Mouse (Mus musculus) adrenal gland, postnatal 4 days (tissue): ENCODE data around the gene Vcp. TPM values are rescaled to one million over a fixed set of nuclear protein-coding genes. Genes with fewer than 3 reads are reported as not detected.

Experiments
- DNase-seq, 2 experiments: peaks; one replicate each; pipeline ENCODE4 v3.0.0; 2021 to 2022; ENCODE audit warnings: low spot score in 2 of 2, mixed read lengths in 2 of 2
- long read RNA-seq, 2 experiments: library from polyadenylated mRNA; stranded (forward); transcript quantifications; one replicate each; pipeline ENCODE4 v2.0.0; 2021
- total RNA-seq, 2 experiments: library from RNA; stranded (reverse); gene quantifications; 2 replicates each; pipeline ENCODE4 v1.2.3; 2021

Vcp gene
- total RNA-seq = 100 to 1,000 TPM; 283 to 294 TPM
- long read RNA-seq, experiment 1, transcript Vcp-201 (17 exons, 3,316 nt) = major isoform, 257 of 301 reads
- long read RNA-seq, experiment 1, partial matches to known transcripts = 26 of 301 reads
- long read RNA-seq, experiment 1, other reads (novel, unspliced or antisense) = 18 of 301 reads
- long read RNA-seq, experiment 2, transcript Vcp-201 (17 exons, 3,316 nt) = major isoform, 971 of 1,061 reads
- long read RNA-seq, experiment 2, partial matches to known transcripts = 43 of 1,061 reads
- long read RNA-seq, experiment 2, other reads (novel, unspliced or antisense) = 47 of 1,061 reads

DNA sequence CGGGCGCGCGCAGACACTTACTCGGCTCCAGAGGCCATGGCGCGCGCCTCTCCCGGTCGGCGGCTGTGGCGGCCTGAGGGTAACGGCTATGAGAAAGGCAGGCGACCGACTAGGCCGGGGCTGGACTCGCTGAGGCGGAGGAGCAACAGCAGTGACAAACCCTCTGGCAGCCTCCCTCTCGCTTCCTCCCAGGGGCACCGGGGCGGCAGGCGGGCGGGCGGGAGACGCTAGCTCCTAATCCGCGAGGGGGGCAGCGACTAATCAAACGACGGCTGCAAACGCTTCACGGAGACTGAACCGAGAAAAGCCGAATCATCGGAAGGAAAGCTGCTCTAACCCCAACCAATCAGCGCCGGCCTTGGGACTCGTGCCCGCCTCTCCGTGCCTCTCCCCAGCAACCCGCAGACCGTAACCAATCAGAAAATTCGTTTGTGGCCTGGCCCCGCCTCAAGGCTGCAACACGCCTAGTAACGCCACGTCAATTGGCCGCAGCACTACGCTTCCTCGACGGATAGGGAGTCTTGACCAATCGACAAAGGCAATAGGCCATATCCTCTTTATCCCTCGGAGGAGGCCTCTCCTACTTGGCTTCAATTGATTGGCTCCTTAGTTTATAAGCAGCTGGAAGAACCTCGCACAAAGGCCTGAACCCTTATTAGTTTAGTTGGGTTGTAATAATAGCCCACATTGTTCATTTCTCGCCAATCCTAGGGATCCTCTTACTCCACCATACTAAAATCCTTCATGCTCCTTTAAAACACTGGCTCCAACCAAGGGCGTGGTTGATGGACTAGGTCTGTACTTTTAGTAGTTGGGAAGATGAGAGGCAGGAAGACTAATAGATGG lies at the start of gene Vcp:
TSS of gene Vcp (minus strand) at position 367 of the 846 bp plus-strand sequence.
- peak; percentile 94 to 99 for DNase-seq

DNA sequence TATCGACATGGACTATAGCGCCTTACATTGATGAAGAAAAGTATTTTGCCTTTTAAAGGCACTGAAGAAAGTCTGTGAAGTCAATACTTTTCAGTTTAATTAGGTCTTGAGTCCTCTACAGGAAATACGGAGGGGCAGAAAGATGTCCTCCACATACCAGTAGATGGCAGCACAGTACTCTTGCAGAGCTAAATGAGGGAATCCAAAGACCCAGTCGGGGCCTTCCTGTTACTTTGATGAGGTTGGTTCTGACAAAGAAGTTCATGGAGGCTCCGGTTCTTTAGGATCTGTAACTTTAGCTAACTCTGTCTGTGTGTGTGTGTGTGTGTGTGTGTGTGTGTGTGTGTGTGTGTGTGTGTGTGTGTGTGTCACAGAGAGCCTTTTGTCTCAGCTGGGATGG lies 46.9 kb upstream of the Vcp start:
- DNase-seq = peak in 1 of 2 experiments; percentile 41

DNA sequence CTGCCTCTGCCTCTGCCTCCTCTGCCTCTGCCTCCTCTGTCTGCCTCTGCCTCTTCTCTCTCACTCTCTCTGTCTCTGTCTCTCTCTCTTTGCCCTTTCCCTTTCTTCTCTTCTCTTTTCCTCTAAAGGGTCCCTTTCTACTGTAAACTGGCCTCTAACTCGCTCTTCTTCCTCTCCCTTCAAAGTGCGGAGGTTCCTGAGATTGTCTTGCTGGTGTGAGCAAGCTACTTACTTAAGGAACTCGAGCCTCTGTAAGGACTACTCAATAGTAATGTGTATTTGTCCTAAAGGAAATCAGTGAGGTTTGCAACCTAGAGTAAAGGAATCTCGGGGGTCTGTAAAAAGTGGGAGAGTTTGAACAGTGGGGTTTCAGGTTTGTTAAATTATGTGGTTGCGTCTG lies 46.3 kb upstream of the Vcp start:
- no peak for DNase-seq

DNA sequence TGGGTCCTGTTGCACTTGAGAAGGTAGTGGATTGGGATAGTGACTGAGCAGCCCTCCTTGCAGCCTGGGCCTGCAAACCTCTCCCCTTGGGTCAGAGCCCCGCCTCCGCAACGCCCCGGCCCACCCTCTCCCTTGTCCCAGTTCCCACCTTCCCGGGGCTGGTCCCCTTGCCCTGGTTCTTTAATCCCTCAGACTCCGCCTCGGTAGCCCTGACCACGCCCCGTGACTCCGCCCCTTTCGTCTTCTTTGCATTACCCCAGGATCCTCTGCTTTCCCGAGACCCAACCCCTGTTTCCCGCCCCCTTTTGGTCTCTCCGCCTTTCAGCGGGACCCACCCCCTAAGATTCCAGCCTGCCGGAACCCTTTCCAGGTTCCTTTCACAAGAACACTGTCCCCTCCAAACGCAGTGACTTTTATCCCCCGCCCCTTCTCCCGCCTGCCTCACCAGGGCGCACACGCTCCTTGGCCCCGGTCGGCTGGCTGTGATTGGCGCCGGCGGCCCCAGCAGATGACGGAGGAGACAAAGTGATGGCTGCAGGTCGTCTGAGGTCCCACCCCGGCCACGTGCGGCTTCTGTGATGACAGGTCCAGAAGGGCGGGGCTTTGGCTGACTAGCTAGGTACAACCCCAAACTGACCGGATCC lies 45.5 kb upstream of the Vcp start, which contains the start of gene Fam214b:
TSS of gene Fam214b (minus strand) at position 562 of the 644 bp plus-strand sequence.
- peak; percentile 91 to 97 for DNase-seq

DNA sequence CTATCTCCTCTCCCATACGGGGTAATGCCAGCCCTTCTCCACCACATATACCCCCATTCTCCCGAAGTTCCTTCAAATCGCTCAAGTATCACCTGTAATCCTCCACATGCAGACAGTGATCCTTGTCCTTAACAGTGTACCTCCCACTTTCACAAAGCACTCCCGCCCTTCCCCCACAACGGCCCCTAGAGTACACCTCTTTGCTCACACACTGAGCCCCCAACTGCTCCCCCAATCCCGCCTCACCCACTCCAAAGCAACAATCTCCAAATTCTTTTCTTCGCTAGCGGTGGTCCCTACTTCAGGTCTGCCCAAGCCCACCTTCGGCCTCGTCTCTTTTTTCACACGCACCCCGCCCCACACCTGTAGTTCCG lies 45.0 kb upstream of the Vcp start:
- DNase-seq = no peak

DNA sequence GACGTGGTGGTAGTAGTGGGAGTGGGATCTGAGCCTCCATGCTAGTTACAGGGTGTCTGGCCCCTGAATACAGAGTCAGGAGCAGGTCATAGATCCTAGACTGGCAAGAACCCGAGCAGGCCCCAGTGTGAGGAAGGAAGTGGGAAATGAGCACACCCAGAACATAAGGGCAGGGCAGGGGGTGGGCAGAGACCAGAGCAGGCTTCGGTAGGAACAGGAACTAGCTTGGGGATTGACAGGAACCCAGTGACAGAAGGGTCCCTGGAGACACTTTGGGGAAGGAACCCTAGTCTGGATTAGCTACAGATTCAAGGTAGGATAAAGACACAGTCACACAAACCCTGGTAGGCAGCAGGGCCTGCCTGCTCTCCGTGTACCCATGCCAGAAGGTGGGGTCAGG lies 44.4 kb upstream of the Vcp start:
- no peak for DNase-seq

DNA sequence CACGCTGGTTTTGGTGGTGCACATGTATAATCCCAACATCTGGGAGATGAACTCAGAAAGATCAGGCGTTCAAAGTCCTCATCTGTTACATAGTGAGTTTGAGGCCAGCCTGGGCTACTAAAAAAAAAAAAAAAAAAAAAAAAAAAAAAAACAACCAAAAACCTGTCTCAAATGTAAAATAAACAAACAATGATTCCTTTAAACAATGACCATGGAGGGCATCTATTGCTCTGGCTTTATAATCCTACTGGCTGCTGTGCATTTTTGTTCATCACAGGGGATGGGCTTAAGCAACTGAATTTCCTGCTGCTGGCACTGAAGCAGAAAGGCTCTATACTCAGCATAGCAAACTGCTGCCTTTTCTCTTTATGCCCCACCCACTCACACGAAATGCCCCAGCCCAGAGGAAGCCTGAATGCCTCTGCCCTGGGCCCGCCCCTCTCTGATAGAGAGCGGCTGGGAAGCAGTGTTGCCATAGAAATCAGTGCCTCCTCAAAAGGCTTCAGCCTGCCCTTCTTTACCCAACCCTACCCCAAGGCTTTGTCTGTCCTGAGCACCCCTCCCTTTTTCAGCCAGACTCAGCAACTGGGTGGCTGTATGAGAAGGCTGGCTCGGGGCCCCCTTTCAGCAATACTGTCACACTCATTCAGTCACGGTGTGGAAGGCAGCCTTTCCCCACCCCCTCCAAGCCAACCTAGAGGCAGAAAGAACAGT lies 43.5 kb upstream of the Vcp start:
- DNase-seq = peak in 1 of 2 experiments; percentile 46

DNA sequence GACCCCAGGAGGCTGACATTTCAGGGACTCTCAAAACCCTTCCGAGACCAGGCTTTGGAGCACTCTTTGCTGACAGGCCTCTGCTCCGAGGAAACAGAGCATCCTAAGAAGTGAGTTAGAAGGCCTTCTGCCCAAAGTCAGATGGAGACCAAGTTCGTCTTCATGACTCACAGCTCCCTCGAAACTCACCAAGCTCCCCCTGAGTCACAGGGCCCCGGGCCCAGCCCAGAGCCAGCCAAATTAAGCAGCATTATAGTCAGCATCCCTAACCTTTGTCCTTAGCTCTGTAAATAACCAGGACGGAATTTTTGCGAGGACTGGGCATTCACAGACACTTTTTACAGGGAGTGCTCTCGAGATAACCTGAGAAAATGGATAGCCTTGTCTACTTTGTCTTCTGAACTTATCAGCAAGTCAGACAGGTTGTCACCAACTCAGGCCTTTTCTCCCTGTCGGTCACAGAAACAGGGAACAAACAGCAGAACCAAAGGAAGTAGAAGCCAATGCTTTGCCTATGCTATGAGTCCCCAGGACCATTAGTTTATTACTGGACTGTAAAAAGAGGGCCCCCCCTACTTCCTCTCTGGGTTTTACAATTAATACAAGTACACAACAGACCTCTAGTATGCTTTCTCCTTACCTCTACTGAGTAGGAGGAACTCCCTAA lies 40.7 kb upstream of the Vcp start:
- no peak for DNase-seq

DNA sequence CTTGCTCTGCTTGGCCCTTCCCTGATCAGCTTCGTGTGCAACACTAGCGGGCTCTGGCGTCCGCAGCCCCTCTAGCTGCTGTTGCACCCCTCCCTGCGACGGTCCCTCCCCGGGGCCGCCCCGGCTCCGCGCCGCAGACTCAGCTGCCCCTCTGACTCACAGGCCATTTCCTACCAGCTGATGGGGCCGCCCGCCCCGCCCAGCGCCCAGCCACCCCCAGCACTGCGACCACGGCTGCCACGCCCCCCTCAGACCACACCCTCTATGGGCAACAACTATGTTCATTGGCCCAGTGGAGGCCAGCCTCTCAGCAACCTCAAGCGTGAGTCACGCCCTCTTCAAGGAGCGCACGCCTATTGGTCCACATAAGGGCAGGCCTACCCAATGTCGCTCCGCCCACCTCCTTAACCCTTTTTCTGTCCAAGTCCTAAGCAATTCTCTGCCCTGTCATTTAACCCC lies 39.8 kb upstream of the Vcp start:
- DNase-seq = peak; percentile 86 to 94

DNA sequence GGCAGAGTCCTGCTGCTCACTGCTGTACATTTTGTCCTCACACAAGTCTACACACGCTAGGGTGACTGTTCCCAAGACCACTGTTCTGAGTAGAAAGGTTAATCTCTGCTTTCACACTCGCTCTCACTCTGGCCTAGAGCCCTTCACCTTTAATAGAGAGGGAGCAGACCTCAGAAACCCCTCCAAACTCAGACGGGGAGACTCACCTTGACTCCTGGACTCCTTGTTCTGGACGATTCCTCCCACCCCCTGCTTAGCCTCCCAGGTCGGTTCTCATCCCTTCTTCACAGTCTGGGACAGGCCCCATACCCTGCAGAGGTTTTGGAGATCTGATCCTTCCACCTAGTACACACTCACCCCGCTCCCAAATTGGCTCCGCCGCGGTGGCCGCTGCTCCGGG lies 39.3 kb upstream of the Vcp start:
- DNase-seq = no peak

DNA sequence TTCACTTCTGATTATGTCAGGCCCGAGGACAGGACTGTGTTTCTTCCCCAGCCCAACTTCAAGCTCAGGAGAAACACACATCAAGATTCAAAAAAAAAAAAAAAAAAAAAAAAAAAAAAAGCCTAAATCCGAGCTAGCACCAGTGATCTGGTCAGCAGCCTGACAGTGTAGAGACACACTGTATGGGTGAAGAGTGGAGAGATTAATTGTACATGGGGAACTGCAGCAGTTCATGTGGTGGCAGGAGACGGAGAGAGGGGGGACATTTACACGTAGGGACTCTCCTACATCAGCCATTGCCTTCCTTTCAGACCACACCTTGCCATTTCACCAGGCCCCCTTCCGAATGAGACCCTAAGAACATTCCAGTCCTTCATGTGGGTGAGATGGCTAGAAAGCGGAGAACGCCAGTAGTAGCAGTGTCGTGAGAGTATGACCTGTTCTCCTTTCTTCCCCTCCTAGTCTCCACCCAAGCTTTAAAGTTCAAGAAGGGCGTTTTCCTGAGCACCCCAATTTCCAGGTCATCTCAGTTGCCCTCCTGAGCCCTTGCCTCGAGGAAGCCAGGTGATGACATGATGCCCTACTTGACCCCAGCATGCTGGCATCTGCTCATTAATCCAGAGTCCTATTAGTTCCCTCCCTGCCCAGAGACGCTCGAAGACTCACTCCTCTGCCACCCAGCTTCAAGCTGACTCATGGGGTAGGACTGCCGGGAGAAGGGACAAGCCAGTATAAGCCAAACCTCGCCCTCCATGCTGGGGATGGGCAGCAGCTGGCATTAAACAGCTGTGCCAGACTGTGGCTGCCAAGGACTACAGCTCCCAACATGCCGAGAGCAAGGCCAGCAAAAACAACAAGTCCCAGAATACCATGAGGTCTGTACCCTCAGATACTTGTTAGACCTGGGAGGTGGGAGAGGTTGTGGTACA lies 38.5 kb upstream of the Vcp start:
- peak in 1 of 2 experiments; percentile 50 for DNase-seq

DNA sequence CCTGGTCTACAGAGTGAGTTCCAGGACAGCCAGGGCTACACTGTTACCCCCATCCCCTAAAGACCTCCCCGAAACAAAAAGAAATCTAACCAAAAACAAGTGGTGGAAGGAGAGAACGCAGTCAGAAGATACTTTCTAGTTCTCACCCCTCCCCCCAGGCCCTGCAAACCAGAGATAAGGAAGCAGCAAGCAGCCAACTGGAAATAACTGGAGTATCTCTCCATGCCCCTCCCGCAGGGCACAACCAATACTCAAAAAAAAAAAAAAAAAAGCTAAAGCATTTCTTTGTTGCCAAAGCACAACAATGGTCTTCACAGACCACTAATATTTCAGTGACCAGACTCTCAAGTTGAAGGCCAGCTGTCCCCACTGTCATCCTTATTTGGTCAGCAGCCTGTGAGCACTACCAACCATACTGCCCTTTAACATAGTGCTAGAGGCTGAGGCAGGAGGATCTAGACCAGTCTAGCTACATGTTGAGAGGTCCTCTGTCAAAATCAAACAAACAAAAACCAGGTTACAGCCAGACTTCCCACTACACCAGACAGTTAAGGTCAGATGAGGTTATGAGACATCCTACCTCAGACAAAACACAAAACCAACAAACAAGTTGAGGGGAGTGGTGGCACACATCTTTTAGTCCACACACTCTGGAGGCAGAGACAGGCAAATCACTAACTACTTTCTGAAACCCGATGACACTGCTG lies 37.7 kb upstream of the Vcp start:
- DNase-seq = no peak

DNA sequence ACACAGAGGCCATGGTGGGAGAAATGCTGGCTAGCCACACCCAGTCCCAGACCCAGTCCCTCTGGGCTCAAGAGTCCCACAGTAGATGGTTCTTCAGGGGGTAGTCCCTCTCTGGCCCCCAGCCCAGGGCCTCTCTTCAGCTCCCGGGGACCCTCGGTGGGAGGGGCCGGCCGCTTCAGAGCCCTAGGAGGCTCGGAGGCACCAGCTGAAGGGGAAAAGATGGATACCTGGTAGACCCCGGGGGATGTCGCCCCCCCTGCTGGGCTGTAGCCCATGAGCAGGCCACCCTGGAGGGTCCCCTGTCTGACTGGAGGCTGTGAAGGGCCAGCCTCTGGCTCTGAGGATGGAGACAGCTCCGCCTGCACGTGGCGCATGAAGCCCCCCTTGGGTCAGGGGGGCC lies 36.0 kb upstream of the Vcp start:
- no peak for DNase-seq

DNA sequence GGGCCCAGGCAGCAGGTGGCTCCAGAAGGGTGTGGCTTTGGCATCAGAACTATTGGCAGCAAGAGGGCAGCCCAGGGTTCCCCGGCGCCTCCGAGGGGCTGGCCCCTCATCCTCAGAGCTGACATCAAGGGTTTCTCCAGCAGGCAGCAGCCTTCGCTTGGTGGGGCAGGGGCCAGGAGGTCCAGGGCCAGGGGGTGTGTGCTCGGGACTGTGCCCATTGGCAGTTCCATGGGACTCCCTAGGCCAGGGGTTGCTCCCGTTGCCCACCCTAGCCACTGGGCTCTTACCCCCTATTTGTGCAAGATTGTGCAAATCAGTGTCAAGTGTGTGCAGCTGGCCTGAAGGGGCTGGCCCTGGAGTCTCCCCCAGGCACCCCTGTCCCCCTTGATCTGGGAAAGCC lies 35.5 kb upstream of the Vcp start:
- DNase-seq = no peak

DNA sequence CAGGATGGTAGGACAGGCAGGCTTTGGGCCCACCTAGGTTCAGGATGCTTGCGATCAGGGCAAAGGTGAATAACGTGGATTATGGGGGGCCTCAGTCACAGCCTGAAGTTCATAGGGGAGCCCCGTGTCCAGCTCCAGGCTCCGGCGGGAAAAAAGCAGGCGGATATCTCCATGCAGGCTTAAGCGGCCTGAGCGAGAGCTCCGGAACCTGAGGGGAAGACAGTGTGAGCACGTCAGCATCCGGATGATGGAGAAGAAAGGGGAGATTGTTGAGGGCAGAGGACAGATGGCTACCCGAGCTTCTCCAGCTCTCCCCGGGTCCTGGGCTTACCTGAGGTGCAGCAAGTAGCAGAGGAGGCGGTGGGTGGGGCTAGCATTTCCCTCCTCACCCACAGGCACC lies 33.2 kb upstream of the Vcp start:
- no peak for DNase-seq

DNA sequence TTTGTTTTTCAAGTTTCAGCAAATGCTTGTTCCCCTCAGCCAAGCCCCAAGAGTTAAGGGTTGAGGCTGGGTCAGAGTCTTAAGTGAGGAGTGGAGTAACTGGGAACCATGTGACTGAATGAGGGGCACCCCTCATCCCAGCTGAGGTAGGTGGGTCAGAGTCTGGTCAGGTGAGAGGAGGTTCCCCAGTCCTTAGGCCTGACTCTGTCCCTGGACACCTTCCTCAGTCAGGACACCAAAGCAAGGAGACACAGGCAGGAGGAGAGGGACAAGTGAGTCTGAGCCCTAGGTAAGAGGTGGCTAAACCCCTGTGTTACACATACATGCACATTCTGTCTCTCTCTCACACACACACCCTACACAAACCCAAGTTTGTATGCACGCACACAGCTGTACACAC lies 32.2 kb upstream of the Vcp start:
- DNase-seq = no peak

DNA sequence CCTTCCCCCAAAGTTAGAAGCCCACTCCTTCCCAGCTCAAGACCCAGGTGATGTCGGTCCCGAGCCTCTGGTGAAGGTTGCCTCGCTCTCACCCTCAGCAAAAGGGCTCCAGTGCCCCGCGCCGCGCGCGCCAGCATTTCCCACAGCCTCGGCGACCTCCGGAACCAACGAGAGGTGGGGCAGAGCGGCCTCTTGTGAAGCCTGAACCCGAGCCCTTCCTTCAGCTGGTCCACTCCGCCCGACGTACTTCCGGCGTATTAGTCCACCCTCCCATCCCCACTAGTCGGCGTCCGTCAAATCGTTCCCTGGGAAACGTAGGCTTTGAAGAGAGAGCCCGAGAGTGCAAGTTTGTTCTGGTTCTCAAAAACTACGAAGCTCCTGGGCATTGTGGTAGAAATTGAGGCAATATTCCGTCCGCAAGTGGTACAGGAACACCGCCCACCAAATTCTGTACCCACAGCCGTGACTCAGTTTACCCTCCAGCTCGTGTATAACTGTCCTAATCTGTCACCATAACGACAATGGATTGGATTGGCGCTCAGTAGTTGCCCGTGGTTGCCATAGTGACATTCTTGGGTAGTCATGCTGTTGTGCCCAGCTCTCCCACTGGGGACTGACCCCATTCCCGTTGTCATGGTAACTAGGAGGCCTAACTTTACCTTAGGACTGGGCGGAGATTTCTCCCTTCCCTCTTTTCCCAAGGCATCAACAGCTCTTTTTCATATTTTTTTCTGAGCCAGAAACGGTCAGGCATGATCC lies 31.1 kb upstream of the Vcp start, which contains the start of gene Stoml2:
TSS of gene Stoml2 (minus strand) at position 474 of the 759 bp plus-strand sequence.
- peak; percentile 77 to 89 for DNase-seq

DNA sequence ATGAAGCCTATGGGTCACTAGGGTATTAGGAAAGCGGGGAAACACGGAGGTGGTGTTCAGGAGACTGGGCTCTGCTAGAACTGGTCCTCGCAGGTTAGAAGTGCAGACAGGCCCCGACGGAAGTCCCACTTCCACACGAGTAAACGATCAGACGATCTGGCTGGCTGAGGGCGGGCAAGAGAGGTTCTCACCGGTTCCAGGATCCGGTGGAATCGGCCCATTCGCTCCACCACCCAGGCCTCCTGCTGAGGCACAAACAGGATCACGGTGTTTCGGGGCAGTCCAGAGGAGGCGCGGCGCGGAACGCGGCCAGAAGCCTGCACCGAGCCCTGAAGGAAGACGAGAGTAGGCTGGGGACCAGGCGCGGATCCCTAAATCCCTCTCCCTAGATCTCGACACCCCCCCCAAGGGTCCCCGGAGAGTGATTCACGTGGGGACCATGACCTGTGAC lies 30.5 kb upstream of the Vcp start:
- no peak for DNase-seq
